Mouse (Mus musculus) spleen, adult 2 months (tissue): ENCODE data around the gene Supv3l1. TPM values are rescaled to one million over a fixed set of nuclear protein-coding genes. Genes with fewer than 3 reads are reported as not detected.

Experiments used
- DNase-seq, 2 experiments: peaks; one replicate each; pipeline versions ENCODE4 v3.0.0 to v3.0.0-alpha.2; 2012 to 2021; ENCODE audit warnings: low spot score in 2 of 2, low read depth in 1 of 2
- H3K27ac ChIP-seq: fragments of 200-500 bp; 2 replicates; pipeline ENCODE4 v1.5.1; 2012; ENCODE audit warnings: low read length, inconsistent platforms; ENCODE audit not compliant: insufficient read depth
- H3K27me3 ChIP-seq: fragments of 200-500 bp; 2 replicates; pipeline ENCODE4 v1.6.1; 2012; ENCODE audit warnings: mild to moderate bottlenecking, moderate library complexity, low read length, inconsistent platforms; ENCODE audit not compliant: control insufficient read depth, insufficient read depth
- H3K36me3 ChIP-seq: fragments of 200-500 bp; 2 replicates; pipeline ENCODE4 v1.6.1; 2012; ENCODE audit warnings: mild to moderate bottlenecking, low read length, inconsistent platforms; ENCODE audit not compliant: control insufficient read depth, insufficient read depth
- H3K4me1 ChIP-seq: fragments of 200-500 bp; 2 replicates; pipeline ENCODE4 v1.6.1; 2011; ENCODE audit warnings: inconsistent platforms; ENCODE audit not compliant: control insufficient read depth, insufficient read depth, insufficient read length
- H3K4me3 ChIP-seq: fragments of 200-500 bp; 2 replicates; pipeline ENCODE4 v1.5.1; 2011; ENCODE audit warnings: mild to moderate bottlenecking, inconsistent platforms; ENCODE audit not compliant: insufficient read depth, insufficient read length; ENCODE audit errors: extremely low read depth
- CTCF ChIP-seq: fragments of 200-500 bp; IDR thresholded peaks from 2 replicates; pipeline ENCODE4 v1.5.1; 2011; ENCODE audit warnings: mild to moderate bottlenecking, inconsistent platforms; ENCODE audit not compliant: insufficient read depth, insufficient read length, insufficient replicate concordance; ENCODE audit errors: extremely low read depth
- POLR2A ChIP-seq: fragments of 200-500 bp; IDR thresholded peaks from 2 replicates; pipeline ENCODE4 v1.6.1; 2011; ENCODE audit warnings: low read depth, low read length, inconsistent platforms
- WGBS: fragments of 180-500 bp; shearing (Covaris S2); methylation state at CpG from one replicate; pipeline ENCODE4 v1.1.7; 2018; 5-methylcytosine and 5-hydroxymethylcytosine counted together
- polyA plus RNA-seq: library from polyadenylated mRNA; depleted of rRNA; stranded (reverse); fragments of >200 nt; gene quantifications from 2 replicates; pipeline ENCODE4 v1.2.3, GENCODE M21; 2012; rRNA removed

The Supv3l1 gene
- polyA plus RNA-seq, 1 experiment: 8.0 TPM

DNA sequence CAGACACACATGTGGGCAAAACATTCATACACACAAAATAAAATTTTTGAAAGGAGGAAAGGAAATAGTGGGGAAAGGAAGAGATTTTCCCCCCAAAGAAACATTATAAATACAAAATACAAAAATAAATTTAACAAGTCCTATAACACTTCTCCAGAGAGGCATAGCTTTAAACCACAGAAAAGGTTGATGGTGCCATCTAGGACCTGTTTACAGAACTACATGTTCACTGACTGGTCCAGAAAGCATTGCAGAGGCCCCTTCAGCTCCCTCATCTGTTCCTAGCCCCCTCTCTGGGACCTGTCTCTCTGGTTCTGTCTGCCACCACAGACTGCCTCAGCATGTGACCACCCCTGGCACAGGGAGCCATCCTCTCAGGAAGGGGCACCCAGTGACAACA is 68.6 kb downstream of the Supv3l1 start:
- Histone ChIP-seq H3K27ac (no peak overlapping the region), H3K36me3 (no peaks in the 10 kb centered on the region), H3K27me3 (no peaks in the 10 kb centered on the region), H3K4me1 (no peaks in the 10 kb centered on the region), H3K4me3 (no peak overlapping the region)
- DNase-seq: no peak
- TF ChIP-seq POLR2A (no peak), CTCF (0 out of 2 replicates have a peak, but pooled peaks have one; percentile 0)

DNA sequence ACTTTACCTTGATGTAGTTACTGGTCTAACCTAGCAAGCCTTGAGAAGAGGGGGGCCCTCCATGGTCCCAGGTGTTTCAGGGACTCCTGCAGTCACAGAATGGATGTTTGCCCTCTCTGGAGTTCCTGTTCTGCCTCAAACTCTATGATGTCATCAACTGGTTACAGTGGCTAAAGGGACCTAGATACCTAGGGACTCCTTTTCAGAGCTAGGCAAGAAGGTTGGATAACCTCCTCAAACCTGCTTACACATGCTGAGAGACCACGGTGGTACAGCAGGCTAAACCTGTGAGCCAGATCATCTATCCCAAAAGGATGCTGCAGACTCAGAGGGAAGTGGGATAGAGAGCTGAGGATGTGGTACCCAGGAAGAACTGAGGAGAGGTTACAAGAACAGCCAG is 69.7 kb downstream of the Supv3l1 start, which contains the start of gene Hk1:
Gene Hk1 (minus strand): TSS at position 101 of the 400 bp plus-strand sequence.
- Histone ChIP-seq H3K27ac (no peak within 1 kb of the TSS), H3K36me3 (no peaks in the 10 kb centered on the region), H3K27me3 (no peaks in the 10 kb centered on the region), H3K4me3 (no peak within 1 kb of the TSS), H3K4me1 (no peaks in the 10 kb centered on the region)
- TF ChIP-seq CTCF (no peak), POLR2A (no peak)
- no peak for DNase-seq
- WGBS: 93% methylated on average over 1 of the region's 1 CpGs

Other genes starting within 250 kb of the Supv3l1 start
- 39.2 and 46.1 TPM in 2 replicates for gene Tspan15, start 218.5 kb downstream of the Supv3l1 start, polyA plus RNA-seq
- not detected in 2 replicates for gene Tacr2, start 197.3 kb downstream of the Supv3l1 start, polyA plus RNA-seq
- gene Hk1, start 69.8 kb downstream of the Supv3l1 start, polyA plus RNA-seq: 31.0 and 38.5 TPM in 2 replicates
- 0.04 and 0.06 TPM in 2 replicates for gene Hkdc1, start 27.2 kb downstream of the Supv3l1 start, polyA plus RNA-seq
- not detected in 2 replicates for gene 4930507D05Rik, start 249 bp downstream of the Supv3l1 start, polyA plus RNA-seq
- 4.0 and 5.6 TPM in 2 replicates for gene Vps26a, start 37.1 kb upstream of the Supv3l1 start, polyA plus RNA-seq
- gene Srgn, start 77.7 kb upstream of the Supv3l1 start, polyA plus RNA-seq: 65.7 and 76.3 TPM in 2 replicates
- gene Kif1bp, start 128.7 kb upstream of the Supv3l1 start, polyA plus RNA-seq: 16.8 and 23.5 TPM in 2 replicates
- 10.3 and 11.8 TPM in 2 replicates for gene Ddx21, start 152.5 kb upstream of the Supv3l1 start, polyA plus RNA-seq
- 6.1 and 6.4 TPM in 2 replicates for gene Ddx50, start 201.5 kb upstream of the Supv3l1 start, polyA plus RNA-seq